Mouse (Mus musculus) heart, adult 11 months (tissue): ENCODE data around the gene Cdkn2d.
"Not testable (repeated sequence)": the region's sequence is repeated elsewhere in the genome, so short reads cannot be mapped to it uniquely, and the experiment has no call there.

Source experiments
- DNase-seq: peaks from one replicate; pipeline ENCODE4 v3.0.0; 2022

The Cdkn2d gene

GRCm38 (mm10) chr9:21316696-21317095 lies 25.5 kb upstream of the Cdkn2d start:
- no peak for DNase-seq

DNA sequence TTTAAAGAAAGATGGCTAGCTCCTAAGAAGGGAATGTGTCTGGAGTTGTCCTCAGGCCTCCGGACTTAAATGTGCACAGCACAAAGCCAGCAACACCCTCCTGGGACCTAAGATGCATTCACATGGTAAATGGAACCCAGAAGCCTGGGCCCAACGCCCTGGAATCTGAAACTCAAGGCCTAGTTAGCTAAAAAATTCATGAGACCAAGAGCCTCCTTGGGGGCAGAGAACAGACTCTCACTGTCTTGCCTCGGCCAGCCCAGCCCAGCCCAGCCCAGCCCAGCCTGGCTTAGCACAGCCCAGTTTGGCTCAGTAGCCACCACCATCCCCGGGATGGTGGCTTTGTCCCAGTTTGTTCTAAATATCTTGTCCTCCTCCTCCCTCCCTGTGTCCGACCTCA lies 24.2 kb upstream of the Cdkn2d start:
- peak; percentile 85 for DNase-seq

DNA sequence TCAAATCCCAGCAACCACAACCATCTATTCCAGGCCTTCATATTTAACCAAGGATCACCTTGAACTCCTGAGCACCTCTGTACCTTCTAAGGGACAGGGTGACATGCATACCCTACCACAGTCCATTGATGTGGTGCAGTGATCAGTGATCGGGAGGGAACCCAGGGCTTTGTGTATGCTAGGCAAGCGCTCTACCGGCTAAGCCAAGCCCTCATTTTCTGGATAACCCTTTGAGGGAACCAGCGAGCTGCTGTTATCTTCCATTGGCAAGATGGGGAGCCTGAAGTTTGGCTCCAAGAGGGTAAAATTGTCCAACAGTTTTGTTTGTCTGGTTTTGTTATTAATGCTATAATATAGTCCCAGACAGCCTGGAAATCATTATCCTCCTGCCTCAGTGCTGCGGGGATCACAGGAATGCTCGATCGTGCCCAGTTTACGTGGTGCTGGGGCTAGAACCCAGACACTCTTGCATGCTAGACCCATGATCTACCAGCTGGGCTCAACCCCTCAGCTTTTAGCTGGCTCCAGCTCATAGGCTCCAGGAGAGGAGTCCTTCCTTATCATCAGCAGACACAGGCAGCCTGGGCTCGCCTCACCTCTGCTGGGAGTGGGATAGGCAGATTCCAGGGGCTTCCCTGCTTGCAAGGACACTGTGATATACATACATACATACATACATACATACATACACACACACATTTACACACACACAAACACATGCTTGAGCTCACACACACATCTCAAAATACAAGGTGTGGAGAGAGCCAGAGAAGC lies 23.3 kb upstream of the Cdkn2d start:
- peak; percentile 87 for DNase-seq

- peak; percentile 98 for DNase-seq
Measured at GRCm38 (mm10) chr9:21313394-21313793, 22.2 kb upstream of the Cdkn2d start.

DNA sequence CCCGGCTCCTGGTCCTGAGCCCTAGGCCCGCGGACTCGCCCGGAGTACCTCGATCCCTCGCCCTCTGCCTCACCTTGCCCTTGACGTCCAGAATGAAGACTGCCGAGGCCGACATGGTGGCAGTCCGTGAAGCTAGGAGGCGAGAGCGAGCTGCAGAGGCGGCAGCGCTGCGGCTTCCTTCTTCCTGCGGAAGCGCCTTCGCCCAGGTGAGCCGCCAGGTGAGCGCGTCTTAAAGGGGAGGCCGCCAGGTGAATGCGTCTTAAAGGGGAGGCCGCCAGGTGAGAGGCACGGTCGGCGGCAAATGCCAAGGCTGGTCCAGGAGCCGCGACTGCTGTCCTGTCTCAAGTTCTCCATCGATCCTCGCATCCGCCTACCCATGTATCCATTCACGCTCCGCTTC lies 20.9 kb upstream of the Cdkn2d start, which contains the start of gene Ap1m2:
Gene Ap1m2 (minus strand): TSS at position 204 of the 400 bp plus-strand sequence.
- DNase-seq = peak; percentile 88

- DNase-seq = peak; percentile 84
Measured at GRCm38 (mm10) chr9:21311695-21312094, 20.5 kb upstream of the Cdkn2d start.

DNA sequence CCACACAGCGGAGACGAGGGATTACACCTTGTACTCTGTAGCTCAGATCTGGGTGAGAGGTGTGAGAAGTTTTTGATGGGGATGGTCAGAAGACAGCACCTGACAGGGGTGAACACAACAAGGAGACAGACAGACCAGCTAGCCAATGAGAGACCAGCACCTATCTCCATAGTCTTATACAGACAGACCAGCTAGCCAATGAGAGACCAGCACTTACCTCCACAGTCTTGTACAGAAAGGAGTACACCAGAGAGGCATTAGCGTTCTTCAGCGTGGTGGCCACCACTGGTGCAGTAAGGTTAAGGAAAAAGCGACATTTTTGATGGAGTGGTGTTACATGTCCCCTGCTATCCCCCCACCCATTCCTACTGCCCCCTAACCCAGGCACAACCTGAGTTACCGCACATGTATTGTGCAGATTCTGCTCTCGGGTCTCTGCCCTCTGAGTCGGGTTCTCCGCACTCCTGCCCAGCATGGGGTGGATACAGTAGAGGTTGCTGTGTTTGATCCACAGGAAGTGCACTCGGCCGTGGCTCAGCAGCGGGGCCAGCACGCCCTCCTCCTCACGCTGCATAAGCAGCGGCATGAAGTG lies 18.0 kb upstream of the Cdkn2d start:
- no peak for DNase-seq

DNA sequence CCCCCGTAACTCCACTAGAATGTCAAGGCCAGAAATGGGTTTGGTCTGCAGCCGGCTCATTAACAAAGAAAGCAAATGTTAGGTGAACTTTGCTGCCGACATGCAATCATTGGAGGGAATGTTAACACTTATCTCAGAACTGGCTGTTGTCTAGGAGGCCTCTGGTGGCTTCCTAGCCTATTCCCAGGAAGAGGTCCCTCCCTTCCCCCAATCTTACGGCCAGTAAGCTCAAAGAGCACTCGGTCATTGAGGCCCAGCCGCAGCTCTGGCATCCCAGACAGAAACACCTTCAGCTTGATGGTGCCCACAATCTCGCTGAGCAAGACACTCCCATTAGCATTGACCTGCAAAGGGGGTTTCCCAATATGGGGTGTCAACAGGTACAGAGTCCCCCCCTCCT lies 13.9 kb upstream of the Cdkn2d start:
- no peak for DNase-seq

GRCm38 (mm10) chr9:21299014-21299413 lies 7.8 kb upstream of the Cdkn2d start:
- no peak for DNase-seq

DNA sequence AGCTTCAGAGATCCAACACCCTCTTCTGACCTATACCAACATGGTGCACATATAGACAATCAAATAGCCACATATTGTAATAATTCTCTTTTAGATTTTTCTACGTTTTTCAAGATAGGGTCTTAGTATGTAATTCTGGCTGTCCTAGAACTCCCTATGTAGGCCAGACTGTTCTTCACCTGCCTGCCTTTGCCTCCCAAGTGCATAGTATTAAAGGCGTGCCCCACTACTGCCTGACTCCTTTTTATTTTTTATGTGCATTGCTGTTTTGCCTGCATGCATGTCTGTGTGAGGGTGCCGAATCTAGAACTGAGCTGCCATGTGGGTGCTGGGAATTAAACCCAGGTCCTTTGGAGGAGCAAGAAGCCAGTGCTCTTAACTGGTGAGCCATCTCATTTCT lies 1.1 kb upstream of the Cdkn2d start:
- no peak for DNase-seq

- not testable (repeated sequence) for DNase-seq
Measured at GRCm38 (mm10) chr9:21291868-21292267, 661 bp upstream of the Cdkn2d start.

- no peak for DNase-seq
Measured at GRCm38 (mm10) chr9:21290589-21290988, 618 bp downstream of the Cdkn2d start.

GRCm38 (mm10) chr9:21289337-21289671 lies 1.9 kb downstream of the Cdkn2d start:
- DNase-seq = peak; percentile 94

DNA sequence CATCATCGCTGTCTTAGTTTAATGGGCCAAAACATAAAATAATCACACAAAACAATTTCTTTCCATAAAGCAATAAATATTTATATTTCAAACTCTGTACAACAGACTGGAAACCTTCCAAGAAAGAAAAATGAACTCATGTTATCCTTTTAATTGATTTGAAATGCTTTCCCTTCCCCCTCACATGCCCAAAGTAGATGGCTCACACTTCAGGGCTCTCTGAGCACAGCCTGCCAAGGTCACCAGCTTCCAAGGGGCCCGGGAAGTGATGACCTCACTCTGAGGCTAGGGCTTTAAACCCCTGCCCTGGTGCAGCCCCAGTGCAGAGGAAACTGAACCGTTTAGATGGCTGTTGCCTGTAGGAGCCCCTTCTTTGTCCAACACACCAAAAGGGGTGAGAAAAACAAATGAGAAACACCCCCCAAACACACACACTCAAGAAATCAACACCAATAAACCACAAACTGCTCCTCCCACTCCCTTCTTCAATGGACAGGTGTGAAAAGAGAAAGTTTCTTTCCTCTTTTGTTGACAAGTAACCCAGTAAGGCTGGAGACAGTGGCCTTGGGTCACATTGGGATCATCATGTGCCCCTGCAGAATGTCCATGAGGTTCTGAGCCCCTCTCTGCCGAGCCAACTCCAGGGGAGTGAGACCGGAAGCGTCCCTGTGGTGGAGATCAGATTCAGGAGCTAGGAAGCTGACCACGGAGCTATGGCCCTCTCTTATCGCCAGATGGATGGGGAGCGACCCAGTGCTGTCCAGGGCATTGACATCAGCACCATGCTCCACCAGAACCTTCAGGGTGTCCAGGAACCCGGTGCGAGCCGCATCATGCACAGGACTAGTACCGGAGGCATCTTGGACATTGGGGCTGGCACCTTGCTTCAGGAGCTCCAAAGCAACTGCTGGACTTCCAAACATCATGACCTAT lies 2.5 kb downstream of the Cdkn2d start:
- peak; percentile 96 for DNase-seq

DNA sequence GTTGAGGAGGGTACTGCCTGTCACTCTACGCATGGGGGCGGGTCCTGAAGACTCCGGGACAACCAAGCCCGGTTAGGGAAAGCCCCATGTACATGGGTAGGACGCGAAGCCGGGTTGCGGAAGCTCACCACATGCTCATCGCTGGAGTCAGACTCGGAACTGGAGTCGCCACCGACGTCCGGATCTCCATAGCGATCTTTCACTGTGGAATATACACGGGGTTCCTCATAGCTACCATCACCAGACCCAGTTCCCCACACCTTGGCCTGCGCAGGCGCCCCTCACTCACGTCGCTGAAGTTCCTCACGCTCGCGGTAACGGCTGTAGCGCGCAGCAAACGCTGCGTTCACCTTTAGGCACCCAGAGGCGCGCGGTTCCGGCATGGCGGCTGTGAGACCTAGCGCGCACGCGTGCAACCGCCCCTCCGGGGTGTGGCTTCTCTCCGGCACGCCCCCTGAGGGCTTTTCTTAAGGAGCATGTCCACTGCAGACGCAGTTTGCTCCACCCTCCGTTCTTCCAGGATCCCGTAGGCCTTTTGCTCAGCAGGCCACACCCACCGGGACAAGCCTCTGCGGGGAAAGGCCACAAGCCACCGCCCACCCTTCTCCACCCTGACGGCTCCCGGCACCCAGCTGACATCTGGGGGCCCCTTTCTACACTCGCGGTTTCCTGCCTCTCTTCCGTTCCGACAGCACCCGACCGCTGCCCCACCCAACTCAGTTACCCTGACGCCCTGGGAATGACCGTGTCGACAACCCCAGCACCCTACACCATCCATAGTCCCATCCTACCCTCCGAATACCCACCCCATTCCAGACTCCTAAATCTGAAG lies 3.4 kb downstream of the Cdkn2d start, which contains the start of gene Kri1:
Gene Kri1 (minus strand): TSS at position 399 of the 832 bp plus-strand sequence.
- DNase-seq = peak; percentile 100

DNA sequence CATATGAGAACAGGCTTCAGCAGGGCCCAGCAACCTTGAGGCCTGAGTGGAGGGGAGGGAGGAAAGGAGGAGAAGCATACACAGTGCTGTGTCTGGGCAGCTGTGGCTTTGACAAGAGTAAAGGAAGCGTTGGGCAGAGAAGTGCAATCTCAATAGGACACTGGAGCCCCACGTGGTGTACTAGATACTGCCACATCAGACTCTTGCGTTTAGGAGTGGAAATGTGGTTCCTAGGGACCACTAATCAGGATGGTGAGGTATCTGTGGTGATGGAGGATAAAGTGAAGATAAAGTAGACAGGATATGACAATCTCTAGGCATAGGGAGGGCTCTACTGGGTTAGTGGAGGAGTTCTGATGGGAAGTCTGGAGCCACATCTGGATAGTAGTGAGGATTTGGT lies 4.5 kb downstream of the Cdkn2d start:
- DNase-seq = peak; percentile 88

GRCm38 (mm10) chr9:21283994-21284393 lies 7.2 kb downstream of the Cdkn2d start:
- DNase-seq = no peak

DNA sequence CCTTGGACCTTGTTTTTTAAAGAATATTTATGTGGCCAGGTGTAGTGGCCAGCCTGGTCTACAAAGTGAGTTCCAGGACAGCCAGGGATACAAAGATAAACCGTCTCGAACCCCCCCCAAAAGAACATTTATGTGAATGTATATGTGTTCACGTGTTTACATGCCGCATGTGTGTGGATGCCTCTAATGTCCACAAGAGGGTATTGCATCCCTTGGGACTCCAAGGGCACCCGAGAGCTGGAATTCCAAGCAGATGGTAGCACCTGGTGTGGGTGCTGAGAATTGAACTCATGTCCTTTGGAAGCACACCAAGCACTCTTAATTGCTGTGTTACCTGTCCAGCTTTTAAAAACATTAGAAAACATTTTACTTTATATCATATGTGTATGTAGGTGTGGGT lies 7.6 kb downstream of the Cdkn2d start:
- DNase-seq = no peak

DNA sequence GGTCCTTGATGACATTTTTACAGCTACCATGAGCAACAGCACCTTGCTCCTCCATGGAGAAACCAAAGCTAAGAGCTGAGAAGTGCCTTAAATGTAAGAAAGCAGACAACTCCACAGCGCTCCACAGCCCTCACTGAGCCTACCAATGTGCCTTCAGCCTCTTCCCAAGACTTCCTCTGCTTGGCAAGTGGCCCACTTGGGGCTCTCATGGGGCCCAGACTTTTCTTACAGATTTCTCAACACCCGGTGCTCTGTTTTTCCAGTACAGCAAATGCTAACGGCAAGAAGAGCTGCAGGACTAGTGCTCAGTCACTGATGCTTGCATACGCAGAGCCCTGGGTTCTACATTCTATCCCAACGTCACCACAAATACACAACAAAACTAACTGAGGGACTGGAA lies 13.4 kb downstream of the Cdkn2d start:
- peak; percentile 92 for DNase-seq

DNA sequence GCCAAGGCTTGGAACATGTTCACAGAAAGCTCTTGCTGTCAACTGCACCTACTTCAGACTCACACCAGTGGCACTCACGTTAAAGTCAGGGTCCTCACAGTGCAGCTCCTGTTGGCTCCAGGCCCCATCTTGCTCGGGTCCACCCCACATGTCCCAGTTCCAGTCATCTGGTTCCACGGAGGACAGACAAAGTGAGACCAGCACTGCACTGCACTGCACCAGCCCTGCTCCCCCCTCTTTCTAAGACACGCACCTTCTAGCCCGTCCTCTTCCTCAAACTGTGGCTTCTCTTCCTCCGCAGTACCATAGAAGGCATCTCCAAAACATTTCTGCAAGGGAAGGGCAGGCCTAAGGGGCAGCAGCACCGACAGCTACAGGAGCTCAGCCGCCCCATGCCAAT lies 14.9 kb downstream of the Cdkn2d start:
- DNase-seq = no peak

GRCm38 (mm10) chr9:21275727-21276126 lies 15.5 kb downstream of the Cdkn2d start:
- no peak for DNase-seq

GRCm38 (mm10) chr9:21275013-21275710 lies 16.0 kb downstream of the Cdkn2d start:
- DNase-seq = peak; percentile 88
